Mouse (Mus musculus): ENCODE data around the gene Plk4.
"Not testable (repeated sequence)": the region's sequence is repeated elsewhere in the genome, so short reads cannot be mapped to it uniquely, and the experiment has no call there.

Gene Plk4

DNA sequence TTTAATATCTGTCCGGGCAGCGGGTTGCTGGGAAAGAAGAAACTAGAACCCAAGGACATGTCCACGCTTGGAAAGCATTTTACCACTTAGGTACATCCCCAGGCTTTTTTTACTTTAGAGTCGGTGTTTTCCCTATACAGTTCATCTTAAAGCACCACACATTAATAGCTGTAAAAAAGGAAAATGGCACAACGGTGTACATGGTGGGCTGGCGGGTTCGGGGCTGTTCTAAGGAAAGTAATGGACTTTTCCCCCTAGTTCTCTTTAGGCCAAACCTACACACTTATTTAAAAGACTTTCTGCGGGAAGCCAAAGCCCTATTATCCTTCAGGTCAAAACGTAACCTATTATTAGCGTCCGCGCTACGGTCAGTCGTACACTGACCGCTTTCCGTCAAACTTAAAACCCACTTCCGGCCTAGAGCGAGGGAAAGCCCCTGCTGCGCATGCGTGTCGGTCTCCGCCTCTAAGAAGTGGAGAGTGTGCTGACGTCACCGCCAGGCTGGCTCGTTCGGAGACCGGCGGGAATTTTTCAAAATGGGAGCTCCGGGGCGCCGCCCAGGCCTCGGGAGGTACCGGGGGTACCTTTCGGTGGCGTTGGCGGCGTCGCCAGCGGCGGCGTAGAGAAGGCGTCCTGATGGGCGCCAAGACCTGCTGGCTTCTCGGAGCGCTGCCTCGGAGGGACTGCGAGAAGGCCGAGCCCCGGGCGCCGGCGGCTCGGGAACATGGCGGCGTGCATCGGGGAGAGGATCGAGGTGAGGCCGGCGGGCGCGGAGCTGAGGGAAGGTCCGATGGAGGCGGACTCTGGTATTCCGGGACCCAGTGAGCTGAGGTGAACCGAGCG is at the start of gene Plk4:
Gene Plk4 (plus strand): TSS at position 490 of the 843 bp plus-strand sequence.
- POLR2A ChIA-PET: interaction anchor here (0.5 to 5.6 kb wide), 42 partner anchors 10 to 811 kb away, joined by 3 to 57 read pairs (median 4); partner anchors contain the start of genes Pgrmc2 (in 3 of the 4), Abhd18 (in 2 of the 4) and Mfsd8 (in 2 of the 4)
- CTCF ChIA-PET: interaction anchor here in 1 of 4 experiments (0.6 kb wide), 1 partner anchor 47 kb away, joined by 5 read pairs; the partner anchor contains the start of genes Abhd18 and Mfsd8

DNA sequence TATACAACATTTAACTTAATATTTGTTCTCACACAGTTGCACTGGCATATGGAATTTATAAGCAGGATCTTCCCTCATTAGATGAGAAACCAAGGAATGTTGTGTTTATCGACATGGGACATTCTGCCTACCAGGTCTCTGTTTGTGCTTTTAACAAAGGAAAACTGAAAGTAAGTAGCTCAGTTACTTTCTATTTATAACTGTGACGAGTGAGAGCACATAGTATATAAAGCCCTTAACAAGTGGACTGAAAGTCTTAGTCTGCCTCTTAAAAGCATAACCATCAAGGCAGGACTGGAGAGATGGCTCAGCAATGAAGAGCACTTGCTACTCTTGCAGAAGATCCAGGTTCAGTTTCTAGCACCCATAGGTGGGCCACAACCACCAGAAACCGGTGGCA is 39.1 kb upstream of the Plk4 start:
- CTCF ChIA-PET: no interaction called here

DNA sequence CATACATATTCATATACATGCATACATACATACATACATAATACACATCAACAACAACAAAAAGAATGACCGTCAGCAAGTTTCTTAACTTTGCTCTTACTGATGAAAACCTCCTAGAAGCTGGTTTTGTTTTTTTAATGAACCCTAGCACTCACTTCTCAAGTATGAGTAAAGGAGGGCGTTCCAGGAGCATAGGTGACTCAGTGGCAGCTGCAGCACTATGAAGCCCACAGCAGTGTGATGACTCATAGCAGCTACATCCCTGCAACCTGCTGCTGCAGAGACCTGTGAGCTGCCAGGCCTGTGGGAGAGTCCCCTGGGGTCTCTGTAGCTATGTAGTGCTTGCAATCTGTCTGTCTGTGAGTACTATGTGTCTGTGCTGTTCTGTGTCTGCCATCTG is 38.5 kb upstream of the Plk4 start:
- POLR2A ChIA-PET: no interaction called here
- CTCF ChIA-PET: no interaction called here

More for the DNA sequence above, 39.1 kb upstream of the Plk4 start:
- POLR2A ChIA-PET: no interaction called here

DNA sequence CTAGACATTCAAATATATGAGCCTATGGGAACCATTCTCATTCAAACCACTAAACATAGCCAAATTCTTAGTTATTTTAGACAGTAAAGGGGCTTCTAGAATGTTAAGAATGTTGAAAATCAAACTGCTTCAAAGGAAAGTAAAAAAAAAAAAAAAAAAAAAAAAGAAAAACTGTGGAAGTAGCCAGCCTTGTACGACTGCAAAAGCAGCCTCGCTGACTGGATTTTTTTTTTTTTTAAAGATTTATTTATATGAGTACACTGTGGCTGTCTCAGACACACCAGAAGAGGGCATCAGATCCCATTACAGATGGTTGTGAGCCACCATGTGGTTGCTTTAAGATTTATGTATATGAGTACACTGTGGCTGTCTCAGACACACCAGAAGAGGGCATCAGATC is 6.0 kb upstream of the Plk4 start:
- POLR2A ChIA-PET: interaction anchor here in 1 of 4 experiments (1.5 kb wide), 1 partner anchor 15 kb away, joined by 3 read pairs; no protein-coding TSS in a partner anchor

DNA sequence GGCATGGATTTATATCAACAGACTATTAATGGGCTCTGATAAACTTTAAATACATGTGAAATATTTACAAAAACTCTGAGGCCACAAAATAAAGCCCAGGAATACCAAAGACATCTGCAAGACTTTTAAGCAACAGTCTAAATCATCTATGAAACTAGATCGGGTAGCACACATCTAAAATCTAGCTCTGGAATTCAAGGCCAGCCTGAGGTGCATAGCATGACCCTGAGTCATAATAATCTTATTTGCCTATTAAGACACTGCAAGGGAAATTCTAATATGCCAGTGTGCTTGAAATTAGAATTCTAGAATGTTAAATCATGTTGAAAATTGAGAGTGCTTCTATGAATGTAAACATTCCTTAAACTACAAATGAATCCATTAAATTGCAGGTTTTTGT is 1.8 kb upstream of the Plk4 start:
- ChIA-PET POLR2A (interaction anchor here in 3 of 4 experiments (0.6 to 1.3 kb wide), 6 partner anchors 9 to 290 kb away, joined by 3 to 4 read pairs (median 3); partner anchors contain the start of genes Abhd18 (in 1 of the 3), Larp1b (in 1 of the 3) and Mfsd8 (in 1 of the 3)), CTCF (interaction anchor here in 3 of 4 experiments (0.7 to 1.5 kb wide), 4 partner anchors 17 to 95 kb away, joined by 3 to 5 read pairs (median 4); partner anchors contain the start of genes Mfsd8 (in 2 of the 3) and Abhd18 (in 1 of the 3))

More for the DNA sequence above, 6.0 kb upstream of the Plk4 start:
- CTCF ChIA-PET: no interaction called here

DNA sequence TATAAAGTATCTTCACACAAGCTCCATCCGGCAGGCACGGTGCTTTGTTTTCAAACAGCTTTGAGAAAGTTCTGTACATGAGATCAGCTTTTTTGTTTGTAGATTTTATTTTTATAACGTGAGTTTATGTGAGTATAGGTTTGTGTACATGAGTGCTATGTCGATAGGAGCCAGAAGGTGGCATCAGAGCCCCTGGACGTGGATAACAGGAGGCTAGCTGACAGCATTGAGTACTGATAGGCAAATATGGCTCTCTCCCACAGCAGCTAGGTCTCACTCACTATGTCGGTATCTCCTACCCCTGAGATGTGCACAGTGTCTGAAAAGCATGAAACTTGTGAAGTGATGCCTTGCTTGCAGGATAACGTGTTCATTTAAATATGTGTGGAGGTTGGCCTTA is 1.3 kb upstream of the Plk4 start:
- ChIA-PET POLR2A (interaction anchor here in 3 of 4 experiments (0.6 to 2.7 kb wide), 8 partner anchors 9 to 289 kb away, joined by 3 to 8 read pairs (median 4); partner anchors contain the start of genes Larp1b (in 2 of the 3), Abhd18 (in 1 of the 3), Mfsd8 (in 1 of the 3) and Pgrmc2 (in 1 of the 3)), CTCF (interaction anchor here in 3 of 4 experiments (0.7 to 1.5 kb wide), 4 partner anchors 16 to 95 kb away, joined by 3 to 5 read pairs (median 4); partner anchors contain the start of genes Mfsd8 (in 2 of the 3) and Abhd18 (in 1 of the 3))

DNA sequence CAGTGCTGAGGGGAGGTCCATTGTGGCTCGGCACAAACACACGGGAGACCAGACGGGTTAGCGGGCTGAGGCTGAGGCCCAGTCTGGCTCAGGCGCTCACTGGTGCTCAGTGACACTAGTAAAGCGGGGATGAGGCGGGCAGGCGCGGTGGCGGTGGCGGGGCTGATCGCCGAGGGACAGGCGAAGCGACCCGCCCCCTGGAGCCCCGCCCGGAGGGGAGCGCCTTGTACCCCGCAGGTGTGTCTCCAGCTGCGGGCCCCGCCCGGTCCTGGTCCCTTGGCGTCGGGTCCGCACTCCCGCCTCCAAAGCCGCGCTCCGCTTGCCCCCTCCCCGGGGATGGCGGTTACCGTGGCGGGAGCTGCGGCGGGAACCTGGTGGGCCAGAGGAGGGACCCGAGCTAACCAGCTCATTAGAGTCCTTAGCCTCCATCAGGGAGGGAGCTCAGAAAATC is 579 bp downstream of the Plk4 start:
- CTCF ChIA-PET: interaction anchor here in 1 of 4 experiments (0.6 kb wide), 1 partner anchor 46 kb away, joined by 5 read pairs; the partner anchor contains the start of genes Abhd18 and Mfsd8
- POLR2A ChIA-PET: interaction anchor here (0.5 to 5.6 kb wide), 42 partner anchors 11 to 811 kb away, joined by 3 to 57 read pairs (median 4); partner anchors contain the start of genes Pgrmc2 (in 3 of the 4), Abhd18 (in 2 of the 4) and Mfsd8 (in 2 of the 4)

DNA sequence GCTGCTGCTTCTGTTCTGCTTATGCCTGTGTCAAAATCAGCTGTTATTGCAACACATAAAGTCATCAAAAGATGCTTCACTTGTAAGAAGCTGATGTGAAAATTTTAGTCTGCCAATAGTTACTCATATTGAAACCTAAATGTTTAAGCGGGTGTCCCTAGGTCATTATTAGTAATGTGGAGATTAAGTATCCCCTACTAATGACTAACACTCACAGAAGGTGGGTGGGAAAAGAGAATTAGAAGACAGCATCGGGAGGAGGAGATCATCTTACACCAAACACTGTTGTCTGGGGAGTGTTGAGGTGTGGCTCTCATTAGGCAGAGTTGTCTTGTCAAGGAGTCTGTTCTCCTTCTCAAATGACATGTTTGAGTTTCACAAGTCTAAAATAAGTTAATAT is 7.1 kb downstream of the Plk4 start:
- CTCF ChIA-PET: no interaction called here

DNA sequence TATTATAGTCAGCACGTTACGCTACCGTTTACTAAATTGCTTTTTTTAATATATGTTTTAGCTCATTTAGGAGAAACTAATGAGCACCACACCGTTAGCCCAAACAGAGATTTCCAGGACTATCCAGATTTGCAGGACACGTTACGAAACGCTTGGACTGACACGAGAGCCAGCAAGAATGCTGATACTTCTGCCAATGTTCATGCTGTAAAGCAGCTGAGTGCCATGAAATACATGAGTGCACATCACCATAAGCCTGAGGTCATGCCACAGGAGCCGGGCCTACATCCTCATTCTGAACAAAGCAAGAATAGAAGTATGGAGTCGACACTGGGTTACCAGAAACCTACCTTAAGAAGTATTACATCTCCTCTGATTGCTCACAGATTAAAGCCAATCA is 8.9 kb downstream of the Plk4 start:
- ChIA-PET CTCF (no interaction called here), POLR2A (interaction anchor here in 3 of 4 experiments (0.8 to 6.2 kb wide), 6 partner anchors 7 to 44 kb away, joined by 3 to 57 read pairs (median 4); partner anchors contain the start of gene Plk4 (in 3 of the 3))

More for the DNA sequence above, 7.1 kb downstream of the Plk4 start:
- POLR2A ChIA-PET: interaction anchor here in 1 of 4 experiments (1.1 to 3.1 kb wide), 2 partner anchors 14 to 18 kb away, joined by 3 to 15 read pairs; no protein-coding TSS in a partner anchor

DNA sequence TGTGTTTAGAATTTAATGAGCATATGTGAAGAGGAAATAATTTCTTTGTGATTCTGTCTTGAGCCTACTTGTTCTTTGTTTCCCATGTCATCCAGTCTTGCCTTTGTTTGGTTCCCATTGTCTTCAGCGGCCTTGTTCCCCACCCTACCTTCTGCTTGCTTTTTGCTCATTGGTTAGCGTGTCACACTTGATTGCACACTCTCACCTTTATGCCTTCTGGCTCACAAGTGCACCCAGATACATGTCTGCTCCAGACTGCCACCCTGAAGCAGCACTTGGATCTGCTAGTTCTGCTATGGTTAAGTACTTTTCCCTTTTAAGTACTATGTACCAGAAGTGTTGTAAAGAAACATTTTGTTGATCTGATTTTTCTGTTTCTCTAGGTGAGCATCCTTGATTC is 10.1 kb downstream of the Plk4 start:
- POLR2A ChIA-PET: interaction anchor here in 3 of 4 experiments (0.9 to 6.2 kb wide), 7 partner anchors 8 to 22 kb away, joined by 3 to 57 read pairs (median 5); partner anchors contain the start of gene Plk4 (in 3 of the 3)
- CTCF ChIA-PET: no interaction called here

DNA sequence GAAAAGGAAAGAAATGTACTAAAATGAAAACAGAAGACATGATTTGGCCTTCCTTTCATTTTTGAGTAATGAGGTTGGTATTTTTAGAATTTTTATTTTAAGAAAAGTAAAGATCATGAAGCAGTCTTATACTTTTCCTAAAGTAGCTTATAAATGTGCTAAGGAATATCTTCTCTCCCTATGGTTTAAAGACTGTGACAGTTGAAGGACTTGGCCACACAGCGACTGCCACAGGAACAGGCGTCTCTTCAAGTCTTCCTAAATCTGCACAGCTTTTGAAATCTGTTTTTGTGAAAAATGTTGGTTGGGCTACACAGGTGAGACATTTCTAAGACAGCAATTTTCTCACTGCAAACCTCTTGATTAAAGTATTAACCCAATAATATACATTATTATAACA is 13.5 kb downstream of the Plk4 start:
- CTCF ChIA-PET: no interaction called here
- POLR2A ChIA-PET: interaction anchor here in 3 of 4 experiments (0.6 to 6.2 kb wide), 6 partner anchors 9 to 743 kb away, joined by 3 to 57 read pairs (median 5); partner anchors contain the start of genes Plk4 (in 2 of the 3) and Jade1 (in 1 of the 3)

DNA sequence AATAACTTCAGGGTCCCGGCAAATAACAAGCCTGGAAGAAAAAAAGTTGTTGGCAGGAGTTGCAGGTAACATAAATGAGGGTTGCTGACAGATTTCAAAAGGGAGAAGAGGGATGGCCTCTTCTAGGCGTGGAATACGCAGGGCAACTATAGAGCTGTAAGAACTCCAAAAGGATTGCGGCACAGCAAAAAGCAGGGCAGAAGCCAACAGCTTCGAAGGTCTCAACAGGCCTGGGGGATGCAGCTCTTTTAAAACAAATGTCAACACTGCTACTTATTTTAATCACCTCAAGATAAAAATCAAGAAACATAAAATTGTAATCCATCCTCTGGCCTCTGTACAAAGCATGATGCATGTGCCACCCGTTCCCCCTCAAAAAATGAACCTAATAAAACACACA is 45.7 kb downstream of the Plk4 start:
- ChIA-PET CTCF (interaction anchor here in 2 of 4 experiments (1.0 to 1.7 kb wide), 5 partner anchors 45 to 305 kb away, joined by 3 to 6 read pairs (median 4); partner anchors contain the start of gene Plk4 (in 1 of the 2)), POLR2A (interaction anchor here in 3 of 4 experiments (0.9 to 2.6 kb wide), 11 partner anchors 13 to 238 kb away, joined by 3 to 19 read pairs (median 5); partner anchors contain the start of genes Plk4 (in 2 of the 3) and Pgrmc2 (in 1 of the 3))

DNA sequence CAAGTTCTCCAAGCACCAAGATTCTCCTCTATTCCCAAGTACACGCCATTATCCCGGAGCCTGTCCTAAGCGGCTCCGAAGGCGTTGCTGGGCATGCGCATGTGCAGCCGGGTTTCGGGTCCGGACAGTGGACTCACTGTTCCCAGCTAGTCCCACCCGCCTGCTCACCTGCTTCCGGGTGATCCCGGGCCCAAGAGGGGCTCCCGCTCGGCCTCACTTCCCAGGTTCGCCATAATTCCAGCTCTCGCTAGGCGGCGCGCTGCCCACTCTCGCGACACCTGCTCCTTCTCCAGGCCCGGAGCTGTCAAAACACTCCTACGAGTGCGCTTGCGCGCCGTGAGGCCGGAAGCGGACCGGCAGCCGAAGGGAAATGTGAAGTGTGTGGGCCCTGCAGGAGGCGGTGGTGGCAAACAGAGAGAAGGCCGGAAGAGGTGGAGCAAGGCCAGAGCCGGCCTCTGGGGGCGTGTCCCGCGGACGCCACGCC is 46.7 kb downstream of the Plk4 start, which contains the start of gene Mfsd8:
Gene Mfsd8 (minus strand): TSS at position 414 of the 484 bp plus-strand sequence.
- ChIA-PET CTCF (interaction anchor here (0.6 to 1.7 kb wide), 11 partner anchors 46 to 322 kb away, joined by 3 to 6 read pairs (median 3); partner anchors contain the start of gene Plk4 (in 1 of the 4)), POLR2A (interaction anchor here in 3 of 4 experiments (0.6 to 2.6 kb wide), 18 partner anchors 14 to 711 kb away, joined by 3 to 19 read pairs (median 3); partner anchors contain the start of genes Larp1b (in 2 of the 3), Plk4 (in 2 of the 3), Jade1 (in 1 of the 3) and Pgrmc2 (in 1 of the 3))

DNA sequence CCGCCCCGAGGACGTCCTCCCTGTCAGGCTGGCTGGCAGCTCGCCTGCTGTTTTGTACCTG is 47.0 kb downstream of the Plk4 start, which contains the start of gene Abhd18:
Gene Abhd18 (plus strand): TSS at position 14 of the 61 bp plus-strand sequence.
- CTCF ChIA-PET: interaction anchor here in 2 of 4 experiments (1.1 to 1.6 kb wide), 6 partner anchors 47 to 322 kb away, joined by 3 to 6 read pairs (median 4); partner anchors contain the start of gene Plk4 (in 1 of the 2)
- POLR2A ChIA-PET: interaction anchor here in 3 of 4 experiments (0.6 to 2.6 kb wide), 13 partner anchors 14 to 710 kb away, joined by 3 to 19 read pairs (median 3); partner anchors contain the start of genes Plk4 (in 2 of the 3), Jade1 (in 1 of the 3), Larp1b (in 1 of the 3) and Pgrmc2 (in 1 of the 3)

DNA sequence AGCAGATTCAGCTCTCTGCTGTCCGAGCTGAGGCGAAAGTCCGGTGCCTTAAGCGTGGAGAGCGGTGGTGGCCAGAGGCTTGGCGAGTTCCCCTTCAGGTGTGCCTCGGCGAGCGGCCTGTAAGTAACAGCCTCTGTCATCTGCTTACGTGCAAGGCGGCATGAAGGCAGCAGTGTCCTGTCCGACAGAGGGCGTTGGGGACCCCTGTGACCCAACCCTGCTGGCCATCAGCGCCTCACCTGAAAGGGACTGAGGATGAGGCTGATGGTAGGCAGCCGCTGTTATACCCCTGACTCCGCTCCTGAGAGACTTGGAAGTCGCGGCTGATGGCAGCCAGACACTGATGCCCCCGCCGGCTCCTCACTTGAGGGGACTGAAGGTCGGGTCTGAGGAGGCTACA is 47.2 kb downstream of the Plk4 start:
- ChIA-PET POLR2A (interaction anchor here in 3 of 4 experiments (0.6 to 2.6 kb wide), 13 partner anchors 14 to 710 kb away, joined by 3 to 19 read pairs (median 3); partner anchors contain the start of genes Plk4 (in 2 of the 3), Jade1 (in 1 of the 3), Larp1b (in 1 of the 3) and Pgrmc2 (in 1 of the 3)), CTCF (interaction anchor here in 2 of 4 experiments (1.1 to 1.6 kb wide), 6 partner anchors 47 to 322 kb away, joined by 3 to 6 read pairs (median 4); partner anchors contain the start of gene Plk4 (in 1 of the 2))

DNA sequence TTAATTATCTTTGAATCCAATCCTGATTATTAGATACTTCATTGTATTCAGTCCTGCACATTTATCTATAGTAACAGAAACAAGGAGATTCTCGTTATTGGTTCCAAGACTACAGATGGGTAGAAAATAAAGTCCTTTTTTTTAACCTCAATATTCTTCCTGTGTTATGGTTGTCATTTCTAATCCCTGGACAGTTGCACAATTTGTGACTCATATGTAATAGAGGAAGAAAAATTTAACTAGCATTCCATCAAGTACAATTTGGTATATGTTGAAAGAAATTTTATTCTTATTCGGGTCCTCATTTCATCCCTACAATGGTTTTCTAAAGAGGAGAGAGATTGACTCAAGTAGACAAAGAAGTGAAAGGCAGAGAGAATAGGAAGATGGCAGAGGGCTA is 48.1 kb downstream of the Plk4 start:
- POLR2A ChIA-PET, CTCF ChIA-PET: not testable (repeated sequence)

DNA sequence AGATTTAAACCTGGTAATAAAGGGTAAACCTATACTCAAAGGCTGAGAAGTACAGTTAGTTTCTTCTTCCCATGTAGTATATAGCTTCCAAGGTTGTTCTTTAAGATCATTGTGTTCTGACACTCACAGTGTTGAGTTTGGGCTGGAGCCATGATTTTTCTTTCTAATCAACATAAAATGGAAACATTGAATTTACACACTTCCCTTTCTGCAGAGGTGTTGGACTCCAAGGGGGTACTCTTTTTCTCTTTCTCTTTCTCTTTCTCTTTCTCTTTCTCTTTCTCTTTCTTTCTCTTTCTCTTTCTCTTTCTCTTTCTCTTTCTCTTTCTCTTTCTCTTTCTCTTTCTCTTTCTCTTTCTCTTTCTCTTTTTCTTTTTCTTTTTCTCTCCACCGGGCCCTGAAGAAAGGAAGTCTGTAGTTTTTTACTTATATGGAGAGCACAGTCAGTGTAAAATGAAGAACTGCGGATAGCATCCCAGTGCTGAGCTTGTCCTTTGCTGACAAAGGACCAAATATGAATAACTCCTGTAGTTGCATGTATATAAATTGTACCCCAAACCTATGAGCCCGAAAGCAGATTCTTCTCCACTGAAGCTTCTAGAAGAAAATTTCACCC is 53.4 kb downstream of the Plk4 start:
- POLR2A ChIA-PET, CTCF ChIA-PET: not testable (repeated sequence)

Data from embryonic stem cell, embryonic (primary cell).